Mouse (Mus musculus): ENCODE data around the gene Cad. TPM values are rescaled to one million over a fixed set of nuclear protein-coding genes. Genes with fewer than 3 reads are reported as not detected.
"Not testable (repeated sequence)": the region's sequence is repeated elsewhere in the genome, so short reads cannot be mapped to it uniquely, and the experiment has no call there.

Gene Cad
- 15.7 and 16.9 TPM in 2 replicates for polyA plus RNA-seq (2015; fragmentation: Nextera tagmentation; extraction: Ambion mirVana)

GRCm38 (mm10) chr5:31054261-31055215 lies at the start of gene Cad:
Cad (plus strand) TSS chr5:31054780.
- Histone ChIP-seq H3K9me3 (no peaks in the 10 kb centered on the region), H3K4me1 (replicated peaks) (peaks cover 27% of the 10 kb centered on the region), H3K36me3 (peaks cover 7% of the 10 kb centered on the region), H3K4me3 (peak within 1 kb of the TSS; percentile 67), H3K4me2 (peak within 1 kb of the TSS; percentile 94), H3K27ac (replicated peaks) (peak within 1 kb of the TSS; percentile 71), H3K9ac (peak within 1 kb of the TSS; percentile 73), H3K27me3 (no peaks in the 10 kb centered on the region)
- under 1% methylated on average over 64 of the region's 64 CpGs for WGBS
- ATAC-seq (ENCODE audit: low FRiP score, low read depth) = peak; percentile 98

GRCm38 (mm10) chr5:31012737-31013136 lies 41.8 kb upstream of the Cad start:
- 75% methylated on average over 3 of the region's 3 CpGs for WGBS
- H3K9me3 ChIP-seq = no peaks in the 10 kb centered on the region
- no peak overlapping the region for H3K27ac ChIP-seq (replicated peaks)
- no peak overlapping the region for H3K9ac ChIP-seq
- no peak overlapping the region for H3K4me2 ChIP-seq
- H3K4me1 ChIP-seq (replicated peaks) = no peaks in the 10 kb centered on the region
- no peak for ATAC-seq (ENCODE audit: low FRiP score, low read depth)
- no peaks in the 10 kb centered on the region for H3K36me3 ChIP-seq
- no peaks in the 10 kb centered on the region for H3K27me3 ChIP-seq
- no peak overlapping the region for H3K4me3 ChIP-seq

GRCm38 (mm10) chr5:31015913-31016312 lies 38.7 kb upstream of the Cad start:
- Histone ChIP-seq H3K4me3 (no peak overlapping the region), H3K9me3 (no peaks in the 10 kb centered on the region), H3K27ac (replicated peaks) (no peak overlapping the region), H3K27me3 (no peaks in the 10 kb centered on the region), H3K4me1 (replicated peaks) (no peaks in the 10 kb centered on the region), H3K36me3 (no peaks in the 10 kb centered on the region), H3K9ac (no peak overlapping the region), H3K4me2 (no peak overlapping the region)
- WGBS = 90% methylated on average over 2 of the region's 2 CpGs
- ATAC-seq (ENCODE audit: low FRiP score, low read depth) = no peak

- not testable (repeated sequence) for H3K27me3 ChIP-seq, H3K36me3 ChIP-seq
- WGBS = 86% methylated on average over 5 of the region's 5 CpGs
These were observed 32.8 kb upstream of the Cad start for GRCm38 (mm10) chr5:31021790-31022189.

GRCm38 (mm10) chr5:31022690-31023089 lies 31.9 kb upstream of the Cad start:
- Histone ChIP-seq H3K9ac (no peak overlapping the region), H3K4me1 (replicated peaks) (no peaks in the 10 kb centered on the region), H3K27me3 (no peaks in the 10 kb centered on the region), H3K4me3 (no peak overlapping the region), H3K4me2 (no peak overlapping the region), H3K27ac (replicated peaks) (no peak overlapping the region), H3K36me3 (no peaks in the 10 kb centered on the region), H3K9me3 (no peaks in the 10 kb centered on the region)
- WGBS = 33% methylated on average over 1 of the region's 1 CpGs
- ATAC-seq (ENCODE audit: low FRiP score, low read depth) = no peak

More at GRCm38 (mm10) chr5:31021790-31022189, 32.8 kb upstream of the Cad start:
- not testable (repeated sequence) for H3K4me1 ChIP-seq (replicated peaks); H3K4me3 ChIP-seq; H3K27ac ChIP-seq (replicated peaks); H3K9me3 ChIP-seq; H3K9ac ChIP-seq; H3K4me2 ChIP-seq; ATAC-seq (ENCODE audit: low FRiP score, low read depth)

GRCm38 (mm10) chr5:31023254-31023653 lies 31.3 kb upstream of the Cad start:
- no peaks in the 10 kb centered on the region for H3K36me3 ChIP-seq
- no peak overlapping the region for H3K4me3 ChIP-seq
- H3K9ac ChIP-seq = no peak overlapping the region
- 11% methylated on average over 4 of the region's 4 CpGs for WGBS
- no peaks in the 10 kb centered on the region for H3K27me3 ChIP-seq
- no peak for ATAC-seq (ENCODE audit: low FRiP score, low read depth)
- no peak overlapping the region for H3K4me2 ChIP-seq
- no peaks in the 10 kb centered on the region for H3K9me3 ChIP-seq
- no peak overlapping the region for H3K27ac ChIP-seq (replicated peaks)
- H3K4me1 ChIP-seq (replicated peaks) = no peaks in the 10 kb centered on the region

GRCm38 (mm10) chr5:31024641-31025040 lies 29.9 kb upstream of the Cad start:
- no peaks in the 10 kb centered on the region for H3K27me3 ChIP-seq
- no peaks in the 10 kb centered on the region for H3K4me1 ChIP-seq (replicated peaks)
- no peaks in the 10 kb centered on the region for H3K36me3 ChIP-seq
- ATAC-seq (ENCODE audit: low FRiP score, low read depth) = no peak
- no peak overlapping the region for H3K9ac ChIP-seq
- H3K4me3 ChIP-seq = no peak overlapping the region
- H3K27ac ChIP-seq (replicated peaks) = no peak overlapping the region
- no peaks in the 10 kb centered on the region for H3K9me3 ChIP-seq
- H3K4me2 ChIP-seq = no peak overlapping the region

GRCm38 (mm10) chr5:31030926-31031325 lies 23.7 kb upstream of the Cad start:
- no peak overlapping the region for H3K4me3 ChIP-seq
- no peaks in the 10 kb centered on the region for H3K27me3 ChIP-seq
- no peak overlapping the region for H3K4me2 ChIP-seq
- 88% methylated on average over 4 of the region's 4 CpGs for WGBS
- no peak overlapping the region for H3K27ac ChIP-seq (replicated peaks)
- H3K4me1 ChIP-seq (replicated peaks) = no peaks in the 10 kb centered on the region
- ATAC-seq (ENCODE audit: low FRiP score, low read depth) = no peak
- H3K9ac ChIP-seq = no peak overlapping the region
- peaks cover 4% of the 10 kb centered on the region; the same call in 1 of the 2 replicates for H3K36me3 ChIP-seq
- no peaks in the 10 kb centered on the region for H3K9me3 ChIP-seq

- Histone ChIP-seq H3K4me1 (replicated peaks) (no peaks in the 10 kb centered on the region), H3K4me3 (no peak overlapping the region), H3K9me3 (no peaks in the 10 kb centered on the region), H3K27me3 (no peaks in the 10 kb centered on the region), H3K36me3 (peaks cover 10% of the 10 kb centered on the region; the same call in 1 of the 2 replicates), H3K9ac (no peak overlapping the region), H3K4me2 (no peak overlapping the region), H3K27ac (replicated peaks) (no peak overlapping the region)
- WGBS = 91% methylated on average over 8 of the region's 8 CpGs
- ATAC-seq (ENCODE audit: low FRiP score, low read depth) = no peak
These were observed 23.1 kb upstream of the Cad start for GRCm38 (mm10) chr5:31031508-31031907.

- H3K4me1 ChIP-seq (replicated peaks) = no peaks in the 10 kb centered on the region
- no peak overlapping the region for H3K4me2 ChIP-seq
- peaks cover 35% of the 10 kb centered on the region for H3K36me3 ChIP-seq
- no peak overlapping the region for H3K9ac ChIP-seq
- H3K27ac ChIP-seq (replicated peaks) = no peak overlapping the region
- 95% methylated on average over 6 of the region's 6 CpGs for WGBS
- ATAC-seq (ENCODE audit: low FRiP score, low read depth) = no peak
- H3K9me3 ChIP-seq = no peaks in the 10 kb centered on the region
- H3K4me3 ChIP-seq = no peak overlapping the region
- H3K27me3 ChIP-seq = no peaks in the 10 kb centered on the region
These were observed 19.9 kb upstream of the Cad start for GRCm38 (mm10) chr5:31034669-31035068.

- not testable (repeated sequence) for H3K4me1 ChIP-seq (replicated peaks); H3K4me2 ChIP-seq; H3K27ac ChIP-seq (replicated peaks); H3K9ac ChIP-seq; H3K27me3 ChIP-seq; ATAC-seq (ENCODE audit: low FRiP score, low read depth); H3K9me3 ChIP-seq; H3K4me3 ChIP-seq
- H3K36me3 ChIP-seq = peaks cover 49% of the 10 kb centered on the region
- 93% methylated on average over 11 of the region's 11 CpGs for WGBS
These were observed 18.0 kb upstream of the Cad start for GRCm38 (mm10) chr5:31036556-31036955.

GRCm38 (mm10) chr5:31038171-31038845 lies 16.3 kb upstream of the Cad start:
- no peak overlapping the region for H3K4me3 ChIP-seq
- H3K4me2 ChIP-seq = no peak overlapping the region
- no peaks in the 10 kb centered on the region for H3K4me1 ChIP-seq (replicated peaks)
- no peaks in the 10 kb centered on the region for H3K9me3 ChIP-seq
- H3K27me3 ChIP-seq = no peaks in the 10 kb centered on the region
- 94% methylated on average over 7 of the region's 7 CpGs for WGBS
- ATAC-seq (ENCODE audit: low FRiP score, low read depth) = no peak
- H3K9ac ChIP-seq = no peak overlapping the region
- peaks cover 64% of the 10 kb centered on the region for H3K36me3 ChIP-seq
- no peak overlapping the region for H3K27ac ChIP-seq (replicated peaks)
